Mouse (Mus musculus): Measurements from ENCODE around the gene Bcl2l14. TPM values are rescaled to one million over a fixed set of nuclear protein-coding genes. Genes with fewer than 3 reads are reported as not detected.

Bcl2l14 gene
- polyA plus RNA-seq, 1 experiment from 2014 or later: not detected

DNA sequence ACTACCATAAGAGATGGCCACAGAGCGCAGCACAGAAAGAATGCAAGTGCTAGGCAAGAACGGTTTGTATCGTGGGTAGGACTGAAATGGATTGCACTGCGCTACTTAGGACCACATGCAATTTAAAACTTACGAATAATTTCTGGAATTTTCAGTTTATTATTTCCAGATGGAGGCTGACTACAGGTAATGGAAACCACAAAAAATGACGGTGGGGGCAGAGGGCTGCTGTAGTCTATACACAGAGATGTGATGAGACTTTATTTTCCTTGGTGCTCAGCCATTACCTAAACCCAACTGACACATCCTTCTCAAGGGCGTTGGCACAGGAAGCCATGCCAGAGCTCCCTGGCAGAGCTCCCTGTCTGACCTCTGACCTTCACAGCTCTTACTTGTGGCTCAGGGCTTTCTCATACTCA is 77.0 kb downstream of the Bcl2l14 start:
- no peak overlapping the region for H3K4me2 ChIP-seq (ENCODE audit: low read length)
- H3K4me3 ChIP-seq (ENCODE audit: low read depth, low read length): no peak overlapping the region
- no peak overlapping the region for H3K9ac ChIP-seq (ENCODE audit: low read depth, low read length)
- H3K9me3 ChIP-seq (replicated peaks; ENCODE audit: control insufficient read depth, low read length, poor library complexity, severe bottlenecking): no peaks in the 10 kb centered on the region
- H3K4me1 ChIP-seq (ENCODE audit: control insufficient read depth, insufficient read depth, low read length): no peaks in the 10 kb centered on the region
- peaks cover 6% of the 10 kb centered on the region for H3K36me3 ChIP-seq (ENCODE audit: control insufficient read depth, insufficient read depth, low read length)
- WGBS: 91% methylated on average over 7 of the region's 7 CpGs
- H3K27me3 ChIP-seq (ENCODE audit: control insufficient read depth, insufficient read depth, low read depth, low read length): no peaks in the 10 kb centered on the region
- no peak for ATAC-seq
- no peak overlapping the region for H3K27ac ChIP-seq (ENCODE audit: low read length)

- no peak overlapping the region for H3K9ac ChIP-seq (ENCODE audit: low read depth, low read length)
- WGBS: 97% methylated on average over 10 of the region's 10 CpGs
- H3K36me3 ChIP-seq (ENCODE audit: control insufficient read depth, insufficient read depth, low read length): peaks cover 12% of the 10 kb centered on the region
- ATAC-seq: no peak
- no peak overlapping the region for H3K27ac ChIP-seq (ENCODE audit: low read length)
- H3K4me1 ChIP-seq (ENCODE audit: control insufficient read depth, insufficient read depth, low read length): no peaks in the 10 kb centered on the region
- no peaks in the 10 kb centered on the region for H3K27me3 ChIP-seq (ENCODE audit: control insufficient read depth, insufficient read depth, low read depth, low read length)
- no peak overlapping the region for H3K4me2 ChIP-seq (ENCODE audit: low read length)
- no peaks in the 10 kb centered on the region for H3K9me3 ChIP-seq (replicated peaks; ENCODE audit: control insufficient read depth, low read length, poor library complexity, severe bottlenecking)
- H3K4me3 ChIP-seq (ENCODE audit: low read depth, low read length): no peak overlapping the region
Measured at GRCm38 (mm10) chr6:134479481-134479880, 83.4 kb downstream of the Bcl2l14 start.

DNA sequence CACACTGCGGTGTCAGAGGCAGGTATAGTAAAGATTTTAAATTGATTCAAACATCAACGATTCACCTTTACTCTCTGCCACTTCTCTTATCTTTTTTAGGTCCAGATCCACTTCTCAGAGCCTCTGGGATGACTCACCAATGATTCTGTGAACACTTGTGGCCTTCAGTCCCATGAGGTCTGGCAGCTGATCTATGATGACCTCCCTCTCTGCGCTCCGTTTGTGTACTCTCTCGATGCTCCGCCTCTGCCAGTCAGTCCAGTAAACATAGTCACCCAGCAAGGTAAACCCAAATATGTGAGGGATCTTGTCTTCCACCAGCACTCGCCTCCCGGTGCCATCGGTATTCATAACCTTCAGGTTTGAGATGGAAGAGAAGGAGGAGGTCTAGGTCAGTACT is 90.2 kb downstream of the Bcl2l14 start:
- WGBS: 94% methylated on average over 9 of the region's 9 CpGs
- H3K36me3 ChIP-seq (ENCODE audit: control insufficient read depth, insufficient read depth, low read length): peaks cover 5% of the 10 kb centered on the region; the same call in 1 of the 2 replicates
- ATAC-seq: no peak

More for the DNA sequence above, 90.2 kb downstream of the Bcl2l14 start:
- H3K9me3 ChIP-seq (replicated peaks; ENCODE audit: control insufficient read depth, low read length, poor library complexity, severe bottlenecking): no peaks in the 10 kb centered on the region
- no peak overlapping the region for H3K9ac ChIP-seq (ENCODE audit: low read depth, low read length)
- no peaks in the 10 kb centered on the region for H3K27me3 ChIP-seq (ENCODE audit: control insufficient read depth, insufficient read depth, low read depth, low read length)
- H3K4me2 ChIP-seq (ENCODE audit: low read length): no peak overlapping the region
- no peak overlapping the region for H3K27ac ChIP-seq (ENCODE audit: low read length)
- H3K4me1 ChIP-seq (ENCODE audit: control insufficient read depth, insufficient read depth, low read length): no peaks in the 10 kb centered on the region
- H3K4me3 ChIP-seq (ENCODE audit: low read depth, low read length): no peak overlapping the region

Other genes with a start within 250 kb of the Bcl2l14 start
- gene Lrp6, start 170.6 kb downstream of the Bcl2l14 start, polyA plus RNA-seq (2015; fragmentation: Nextera tagmentation; extraction: Ambion mirVana): 14.4 and 16.7 TPM in 2 replicates
- 1.0 and 1.2 TPM in 2 replicates for gene Mansc1, start 236.2 kb downstream of the Bcl2l14 start, polyA plus RNA-seq (2015; fragmentation: Nextera tagmentation; extraction: Ambion mirVana)
- 45.3 and 46.2 TPM in 2 replicates for gene Borcs5, start 243.2 kb downstream of the Bcl2l14 start, polyA plus RNA-seq (2015; fragmentation: Nextera tagmentation; extraction: Ambion mirVana)